Mouse (Mus musculus) MEL (cell line): Measurements from ENCODE around the gene Fndc8.
A peak's percentile ranks its signal among the peaks of the same experiment; 100 is the strongest.

Experiments used
- CTCF ChIP-seq, 3 experiments: IDR thresholded peaks in 2 of 3; conservative IDR thresholded peaks in 1 of 3; 2 replicates each; pipeline ENCODE4 v1.5.1; 2011 to 2012; ENCODE audit warnings: low read length in 3 of 3, low read depth in 2 of 3, mild to moderate bottlenecking in 2 of 3, improper control_type of control experiment in 1 of 3, inconsistent platforms in 1 of 3, mixed read lengths in 1 of 3, moderate library complexity in 1 of 3; ENCODE audit not compliant: control insufficient read depth in 1 of 3, insufficient read depth in 1 of 3, poor library complexity in 1 of 3, severe bottlenecking in 1 of 3
- ELF1 ChIP-seq: IDR thresholded peaks from 2 replicates; pipeline ENCODE4 v1.6.1; 2014; ENCODE audit warnings: low read depth, mild to moderate bottlenecking, inconsistent platforms, low read length, improper control_type of control experiment, moderate library complexity
- POLR2A ChIP-seq, 2 experiments: IDR thresholded peaks; 2 replicates each; pipeline ENCODE4 v1.6.1; 2011 to 2012; ENCODE audit warnings: low read length in 2 of 2, mild to moderate bottlenecking in 2 of 2, control low read depth in 1 of 2, improper control_type of control experiment in 1 of 2, low read depth in 1 of 2, moderate library complexity in 1 of 2; ENCODE audit not compliant: control insufficient read depth in 1 of 2, insufficient read depth in 1 of 2, poor library complexity in 1 of 2
- UBTF ChIP-seq: IDR thresholded peaks from 2 replicates; pipeline ENCODE4 v1.6.1; 2012; ENCODE audit warnings: low read depth, mild to moderate bottlenecking, inconsistent platforms, low read length, improper control_type of control experiment, moderate library complexity, borderline replicate concordance; ENCODE audit not compliant: insufficient read depth
- ZKSCAN1 ChIP-seq: IDR thresholded peaks from 2 replicates; pipeline ENCODE4 v1.6.1; 2012; ENCODE audit warnings: low read depth, mild to moderate bottlenecking, inconsistent platforms, low read length, improper control_type of control experiment, moderate library complexity

- TF ChIP-seq ZKSCAN1: no peak
- TF ChIP-seq CTCF (IDR thresholded peaks at IDR 0.05 in 2 of 3, conservative IDR thresholded peaks at IDR 0.05 in 1 of 3; ENCODE audit: control insufficient read depth in 1 of 3, insufficient read depth in 1 of 3, low read depth in 2 of 3, low read length in 3 of 3, poor library complexity in 1 of 3, severe bottlenecking in 1 of 3): no peak
- 0 out of 4 replicates have a peak, but pooled peaks of 1 of the 2 experiments have one; percentile 13 for TF ChIP-seq POLR2A (IDR thresholded peaks at IDR 0.05; ENCODE audit: control insufficient read depth in 1 of 2, insufficient read depth in 1 of 2, low read depth in 1 of 2, low read length in 2 of 2, poor library complexity in 1 of 2)
- no peak for TF ChIP-seq UBTF
- TF ChIP-seq ELF1: no peak
These were observed 47.0 kb upstream of the Fndc8 start for GRCm38 (mm10) chr11:82844771-82845414.
